Mouse (Mus musculus) lung, postnatal 0 days (tissue): ENCODE results near the gene Fat3.

Experiments
- CTCF ChIP-seq: IDR thresholded peaks from 2 replicates; pipeline ENCODE4 v1.5.1; 2016; ENCODE audit warnings: antibody characterized with exemption, mild to moderate bottlenecking
- EP300 ChIP-seq: IDR thresholded peaks from 2 replicates; pipeline ENCODE4 v1.6.1; 2016; ENCODE audit warnings: antibody characterized with exemption, mild to moderate bottlenecking, control low read depth

DNA sequence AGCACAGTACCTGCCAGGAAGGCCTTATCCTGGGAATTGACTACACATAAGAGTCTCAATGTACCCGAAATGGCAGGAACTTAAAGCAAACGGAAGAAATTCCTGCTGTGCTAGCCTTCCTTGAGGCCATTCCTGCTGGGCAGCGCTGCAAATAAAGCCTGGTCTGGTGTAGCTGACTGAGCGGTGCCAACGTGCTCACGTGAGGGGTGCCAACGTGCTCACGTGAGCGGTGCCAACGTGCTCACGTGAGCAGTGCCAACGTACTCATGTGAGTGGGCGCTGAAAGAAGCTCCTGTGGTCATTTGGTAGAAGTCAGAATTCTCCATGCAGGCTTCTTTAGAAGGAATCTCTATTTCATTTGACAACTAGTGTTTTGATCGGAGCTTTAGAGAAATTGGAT lies 522.8 kb downstream of the Fat3 start:
- no peak for TF ChIP-seq CTCF
- no peak for TF ChIP-seq EP300
